Mouse (Mus musculus) lung, adult 18-20 months (tissue): ENCODE measurements around the gene Gm3500.
"Not testable (repeated sequence)": the region's sequence is repeated elsewhere in the genome, so short reads cannot be mapped to it uniquely, and the experiment has no call there.

Source experiments
- DNase-seq, 2 experiments: peaks; one replicate each; pipeline ENCODE4 v3.0.0; 2022; ENCODE audit warnings: mixed read lengths in 2 of 2

The Gm3500 gene

GRCm38 (mm10) chr14:5388949-5389348 lies at the start of gene Gm3500:
Gm3500 (minus strand) TSS chr14:5389049.
- not testable (repeated sequence) for DNase-seq

- not testable (repeated sequence) for DNase-seq
Measured at GRCm38 (mm10) chr14:5334828-5335227, 54.0 kb downstream of the Gm3500 start, which contains the start of gene Gm3542. Gm3542 (minus strand) TSS chr14:5334928.
